In the genomic region with DNA sequence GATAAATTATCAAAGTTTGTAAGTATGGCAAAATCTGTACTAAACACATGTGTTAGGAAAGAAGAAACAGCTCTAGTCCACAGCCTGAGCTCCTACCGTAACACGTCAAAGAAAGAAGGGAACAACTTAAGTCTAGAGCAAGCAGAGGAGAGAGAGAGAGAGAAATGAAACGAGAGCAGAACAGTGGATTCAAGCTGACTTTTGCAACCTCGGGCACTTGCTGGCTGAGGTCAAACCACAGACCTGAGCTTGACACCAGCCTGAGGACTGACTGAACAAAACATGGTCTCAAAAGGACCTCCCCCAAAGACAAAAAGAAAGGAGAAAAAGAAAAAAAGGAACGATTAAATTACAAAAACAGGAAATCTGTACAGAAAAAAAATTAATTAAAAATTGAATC, we compare ENCODE assay signal across 1 mouse cellular context.
TF ChIP-seq lines count a peak whose summit lies in the region.

No protein-coding gene starts in this region.

TF ChIP-seq in CH12.LX, 34 proteins besides CTCF, POLR2A, EP300 and RAD21:
- TF ChIP-seq MAX (IDR thresholded peaks at IDR 0.05; ENCODE audit: low read length) (no peak), IRF4 (IDR thresholded peaks at IDR 0.05; ENCODE audit: low read depth, low read length) (no peak), JUN (IDR thresholded peaks at IDR 0.05; ENCODE audit: insufficient read depth, low read depth, low read length) (no peak), SMC3 (IDR thresholded peaks at IDR 0.05; ENCODE audit: low read depth, low read length) (no peak), CHD1 (IDR thresholded peaks at IDR 0.05; ENCODE audit: low read depth, low read length) (no peak), ETS1 (conservative IDR thresholded peaks at IDR 0.05; ENCODE audit: low read depth, low read length) (no peak), PAX5 (IDR thresholded peaks at IDR 0.05; ENCODE audit: low read length) (no peak)
